Mouse (Mus musculus): ENCODE results near the gene Fosl1. TPM values are rescaled to one million over a fixed set of nuclear protein-coding genes. Genes with fewer than 3 reads are reported as not detected.

Gene Fosl1
- polyA plus RNA-seq, 1 experiment: 15.4 TPM

DNA sequence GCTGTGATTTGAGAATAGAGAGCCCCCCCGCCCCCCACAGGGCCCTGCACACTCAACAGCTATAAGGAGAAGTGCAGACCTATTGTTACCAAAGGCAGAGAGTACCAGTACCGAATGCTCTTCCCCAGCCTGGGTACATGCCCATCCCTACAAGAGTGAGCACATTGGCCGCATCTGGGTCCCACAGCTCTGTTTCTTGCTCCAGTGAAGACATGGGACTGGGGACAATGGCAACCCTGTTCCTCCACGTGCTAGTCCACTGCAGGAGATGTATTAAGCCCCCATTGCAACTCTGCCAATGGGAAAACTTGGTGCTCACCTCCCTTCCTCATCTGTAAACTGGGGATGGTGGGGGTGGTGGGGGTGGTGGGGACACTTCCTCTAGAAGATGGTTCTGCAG is 33.5 kb upstream of the Fosl1 start:
- no peak overlapping the region for H3K4me3 ChIP-seq
- H3ac ChIP-seq (ENCODE audit: control insufficient read depth, insufficient read length): no peak overlapping the region
- no peaks in the 10 kb centered on the region for H3K27me3 ChIP-seq (ENCODE audit: control insufficient read depth, insufficient read depth, insufficient read length)
- H3K36me3 ChIP-seq (ENCODE audit: control insufficient read depth, insufficient read depth): no peaks in the 10 kb centered on the region
- H3K79me2 ChIP-seq (ENCODE audit: control insufficient read depth, insufficient read depth): no peaks in the 10 kb centered on the region
- H3K4me2 ChIP-seq (ENCODE audit: low read depth): no peak overlapping the region
- no peak for TF ChIP-seq MAX (IDR thresholded peaks at IDR 0.05; ENCODE audit: low read depth)
- no peak for TF ChIP-seq MYOG (IDR thresholded peaks at IDR 0.05; ENCODE audit: control insufficient read depth in 1 of 3, insufficient read depth in 1 of 3, insufficient read length in 2 of 3, low read depth in 2 of 3)
- TF ChIP-seq POLR2A (IDR thresholded peaks at IDR 0.05; ENCODE audit: insufficient read length, low read depth): no peak
- no peak for TF ChIP-seq E2F4 (IDR thresholded peaks at IDR 0.05; ENCODE audit: insufficient read depth)
- TF ChIP-seq TCF3 (IDR thresholded peaks at IDR 0.05; ENCODE audit: insufficient read length, low read depth): no peak
- TF ChIP-seq SRF (IDR thresholded peaks at IDR 0.05; ENCODE audit: control insufficient read depth, insufficient read length, low read depth): no peak
- no peak for TF ChIP-seq MYOD1 (IDR thresholded peaks at IDR 0.05; ENCODE audit: control insufficient read depth in 1 of 3, insufficient read length in 2 of 3, low read depth in 2 of 3)
- no peak for TF ChIP-seq USF1 (IDR thresholded peaks at IDR 0.05; ENCODE audit: low read depth)
- no peak for TF ChIP-seq TCF12 (IDR thresholded peaks at IDR 0.05; ENCODE audit: insufficient read depth, poor library complexity, severe bottlenecking)
- no peak for TF ChIP-seq CEBPB (IDR thresholded peaks at IDR 0.05; ENCODE audit: insufficient read depth, poor library complexity, severe bottlenecking)
- no peak for TF ChIP-seq POLR2AphosphoS2 (IDR thresholded peaks at IDR 0.05; ENCODE audit: insufficient read length, low read depth)

DNA sequence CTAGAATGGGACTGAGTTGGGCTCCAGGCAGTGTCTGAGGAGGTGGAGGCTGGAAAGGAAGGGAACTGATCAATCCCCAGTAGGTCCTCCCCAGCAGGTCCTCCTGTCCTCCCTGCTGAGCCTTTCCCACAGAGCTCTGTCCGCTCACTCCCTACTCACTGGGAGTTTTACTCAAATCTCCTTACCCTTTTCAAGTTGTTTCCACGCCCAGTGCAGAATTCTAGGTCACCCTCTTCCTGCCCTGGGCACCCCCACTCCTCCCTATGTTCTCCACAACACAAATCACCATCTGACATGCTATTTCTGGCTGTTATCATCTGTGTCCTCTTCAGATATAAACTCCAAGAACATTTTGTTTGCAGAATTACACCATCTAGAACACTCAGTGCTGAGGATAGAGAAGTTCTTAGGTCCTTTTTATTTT is 32.8 kb upstream of the Fosl1 start:
- Histone ChIP-seq H3K4me3 (no peak overlapping the region), H3ac (ENCODE audit: control insufficient read depth, insufficient read length) (no peak overlapping the region), H3K36me3 (ENCODE audit: control insufficient read depth, insufficient read depth) (no peaks in the 10 kb centered on the region), H3K4me2 (ENCODE audit: low read depth) (no peak overlapping the region), H3K27me3 (ENCODE audit: control insufficient read depth, insufficient read depth, insufficient read length) (no peaks in the 10 kb centered on the region), H3K79me2 (ENCODE audit: control insufficient read depth, insufficient read depth) (no peaks in the 10 kb centered on the region)
- TF ChIP-seq MAX (IDR thresholded peaks at IDR 0.05; ENCODE audit: low read depth) (no peak), TCF12 (IDR thresholded peaks at IDR 0.05; ENCODE audit: insufficient read depth, poor library complexity, severe bottlenecking) (no peak), REST (IDR thresholded peaks at IDR 0.05; ENCODE audit: insufficient read depth, insufficient read length) (no peak), TCF3 (IDR thresholded peaks at IDR 0.05; ENCODE audit: insufficient read length, low read depth) (no peak), POLR2AphosphoS2 (IDR thresholded peaks at IDR 0.05; ENCODE audit: insufficient read length, low read depth) (no peak), CEBPB (IDR thresholded peaks at IDR 0.05; ENCODE audit: insufficient read depth, poor library complexity, severe bottlenecking) (no peak), E2F4 (IDR thresholded peaks at IDR 0.05; ENCODE audit: insufficient read depth) (no peak)

DNA sequence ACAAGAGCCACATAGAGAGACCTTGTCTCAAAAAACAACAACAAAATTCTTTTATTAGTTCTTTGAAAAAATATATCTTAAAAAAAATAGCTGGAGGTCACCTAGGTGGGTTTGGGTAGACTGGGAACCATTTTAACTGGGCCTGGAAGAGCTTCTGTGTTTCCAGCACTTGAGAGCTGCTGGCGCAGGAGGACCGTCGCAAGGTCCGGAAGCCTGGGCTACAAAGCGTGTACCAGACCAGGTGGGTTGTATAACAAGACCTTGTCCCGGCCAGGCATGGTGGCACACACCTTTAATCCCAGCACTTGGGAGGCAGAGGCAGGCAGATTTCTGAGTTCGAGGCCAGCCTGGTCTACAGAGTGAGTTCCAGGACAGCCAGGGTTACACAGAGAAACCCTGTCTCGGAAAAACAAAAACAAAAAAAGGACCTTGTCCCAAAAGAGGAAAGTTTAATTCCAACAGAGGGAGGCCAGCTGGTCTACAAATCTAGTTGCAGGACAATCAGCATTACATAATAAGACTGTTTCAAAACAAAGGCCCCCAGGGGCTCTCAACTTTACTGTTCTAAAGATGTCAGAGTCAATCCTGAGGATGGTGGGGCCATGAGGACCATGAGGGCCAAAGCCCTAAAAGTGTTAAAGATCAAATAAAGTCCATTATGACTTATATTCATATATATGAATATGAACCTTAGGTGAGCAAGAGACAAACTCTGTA is 28.4 kb upstream of the Fosl1 start:
- H3K4me3 ChIP-seq: no peak overlapping the region
- H3K79me2 ChIP-seq (ENCODE audit: control insufficient read depth, insufficient read depth): peaks cover 9% of the 10 kb centered on the region
- no peak overlapping the region for H3ac ChIP-seq (ENCODE audit: control insufficient read depth, insufficient read length)
- no peak overlapping the region for H3K4me2 ChIP-seq (ENCODE audit: low read depth)
- peaks cover 14% of the 10 kb centered on the region for H3K36me3 ChIP-seq (ENCODE audit: control insufficient read depth, insufficient read depth)
- no peak for TF ChIP-seq MYOG (IDR thresholded peaks at IDR 0.05; ENCODE audit: control insufficient read depth in 1 of 3, insufficient read depth in 1 of 3, insufficient read length in 2 of 3, low read depth in 2 of 3)
- TF ChIP-seq REST (IDR thresholded peaks at IDR 0.05; ENCODE audit: insufficient read depth, insufficient read length): no peak
- TF ChIP-seq TCF12 (IDR thresholded peaks at IDR 0.05; ENCODE audit: insufficient read depth, poor library complexity, severe bottlenecking): no peak
- no peak for TF ChIP-seq MYOD1 (IDR thresholded peaks at IDR 0.05; ENCODE audit: control insufficient read depth in 1 of 3, insufficient read length in 2 of 3, low read depth in 2 of 3)
- TF ChIP-seq POLR2A (IDR thresholded peaks at IDR 0.05; ENCODE audit: insufficient read length, low read depth): no peak
- TF ChIP-seq POLR2AphosphoS2 (IDR thresholded peaks at IDR 0.05; ENCODE audit: insufficient read length, low read depth): no peak
- TF ChIP-seq CEBPB (IDR thresholded peaks at IDR 0.05; ENCODE audit: insufficient read depth, poor library complexity, severe bottlenecking): no peak
- no peak for TF ChIP-seq TCF3 (IDR thresholded peaks at IDR 0.05; ENCODE audit: insufficient read length, low read depth)
- no peaks in the 10 kb centered on the region for H3K27me3 ChIP-seq (ENCODE audit: control insufficient read depth, insufficient read depth, insufficient read length)

DNA sequence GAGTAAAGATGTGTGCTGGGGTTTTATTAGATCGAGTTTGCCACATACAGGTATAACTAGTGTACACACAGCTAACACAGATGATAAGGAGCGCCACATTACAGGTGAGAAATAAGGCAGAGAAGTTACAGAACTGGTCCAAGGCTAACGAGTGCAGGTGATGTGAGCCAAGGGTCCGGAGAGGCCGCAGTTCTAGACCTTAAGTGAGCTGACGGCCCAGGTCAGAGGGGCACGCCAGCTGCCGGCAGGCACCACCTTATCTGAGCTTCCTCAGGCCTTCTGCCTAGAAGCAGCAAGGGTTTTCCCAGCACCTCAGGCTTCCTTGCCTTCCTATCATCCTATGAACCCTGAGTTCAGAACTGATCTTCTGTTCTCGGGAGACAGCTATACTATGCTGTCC is 27.7 kb upstream of the Fosl1 start:
- Histone ChIP-seq H3K27me3 (ENCODE audit: control insufficient read depth, insufficient read depth, insufficient read length) (no peaks in the 10 kb centered on the region), H3K4me3 (no peak overlapping the region), H3K4me2 (ENCODE audit: low read depth) (no peak overlapping the region), H3K79me2 (ENCODE audit: control insufficient read depth, insufficient read depth) (peaks cover 13% of the 10 kb centered on the region), H3K36me3 (ENCODE audit: control insufficient read depth, insufficient read depth) (peaks cover 14% of the 10 kb centered on the region), H3ac (ENCODE audit: control insufficient read depth, insufficient read length) (no peak overlapping the region)
- TF ChIP-seq TCF3 (IDR thresholded peaks at IDR 0.05; ENCODE audit: insufficient read length, low read depth) (no peak), USF1 (IDR thresholded peaks at IDR 0.05; ENCODE audit: low read depth) (no peak)

DNA sequence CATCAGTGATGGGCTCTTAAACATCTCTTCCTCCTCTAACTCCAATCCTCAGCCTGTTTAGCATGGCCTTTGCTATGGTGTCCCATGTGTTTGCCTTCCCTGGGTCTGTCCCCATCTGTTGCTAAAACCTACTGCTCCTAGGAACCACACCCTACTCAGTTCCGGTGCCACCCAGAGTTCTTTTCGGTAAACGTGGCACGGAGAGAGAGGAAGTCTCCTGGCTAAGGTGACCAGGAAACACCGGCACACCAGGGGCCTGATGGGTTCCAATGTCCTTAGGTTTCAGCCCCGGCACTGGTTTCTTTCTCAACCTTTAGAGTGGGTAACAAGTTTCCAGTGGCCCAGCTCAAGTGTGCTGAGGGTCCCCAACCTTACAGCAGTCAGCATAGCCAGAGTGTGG is 26.8 kb upstream of the Fosl1 start:
- H3ac ChIP-seq (ENCODE audit: control insufficient read depth, insufficient read length): no peak overlapping the region
- H3K4me2 ChIP-seq (ENCODE audit: low read depth): no peak overlapping the region
- no peak overlapping the region for H3K4me3 ChIP-seq
- H3K27me3 ChIP-seq (ENCODE audit: control insufficient read depth, insufficient read depth, insufficient read length): no peaks in the 10 kb centered on the region
- H3K79me2 ChIP-seq (ENCODE audit: control insufficient read depth, insufficient read depth): peaks cover 19% of the 10 kb centered on the region
- H3K36me3 ChIP-seq (ENCODE audit: control insufficient read depth, insufficient read depth): peaks cover 14% of the 10 kb centered on the region
- no peak for TF ChIP-seq TCF3 (IDR thresholded peaks at IDR 0.05; ENCODE audit: insufficient read length, low read depth)

Data from myocyte (in vitro differentiated cells).